Mouse (Mus musculus) adrenal gland, adult (tissue): ENCODE data around the gene 4930519P11Rik.

Source experiments
- DNase-seq, 2 experiments: peaks; one replicate each; pipeline ENCODE4 v3.0.0; 2022 to 2023; ENCODE audit warnings: low spot score in 1 of 2; ENCODE audit not compliant: inconsistent age in 2 of 2

Gene 4930519P11Rik

GRCm38 (mm10) chr2:154613118-154614115 is at the start of gene 4930519P11Rik, which contains the start of gene Zfp341:
TSS of gene 4930519P11Rik (minus strand) at chr2:154613437.
TSS of gene Zfp341 (plus strand) at chr2:154613297.
- peak; percentile 94 to 97 for DNase-seq

- no peak for DNase-seq
These were observed 46.4 kb upstream of the 4930519P11Rik start for GRCm38 (mm10) chr2:154659531-154660074.

GRCm38 (mm10) chr2:154659070-154659469 is 45.8 kb upstream of the 4930519P11Rik start:
- DNase-seq: peak in 1 of 2 experiments; percentile 47

- peak; percentile 55 to 87 for DNase-seq
These were observed 44.4 kb upstream of the 4930519P11Rik start for GRCm38 (mm10) chr2:154657486-154658237.

GRCm38 (mm10) chr2:154656710-154657485 is 43.7 kb upstream of the 4930519P11Rik start:
- peak; percentile 98 to 99 for DNase-seq

GRCm38 (mm10) chr2:154655878-154656414 is 42.7 kb upstream of the 4930519P11Rik start:
- DNase-seq: no peak

GRCm38 (mm10) chr2:154654976-154655375 is 41.7 kb upstream of the 4930519P11Rik start:
- no peak for DNase-seq

- DNase-seq: no peak
These were observed 38.1 kb upstream of the 4930519P11Rik start, which contains the start of gene Chmp4b for GRCm38 (mm10) chr2:154651363-154651762. TSS of gene Chmp4b (plus strand) at chr2:154651705.

- DNase-seq: no peak
These were observed 37.2 kb upstream of the 4930519P11Rik start for GRCm38 (mm10) chr2:154650404-154650803.

- peak; percentile 64 to 89 for DNase-seq
These were observed 34.8 kb upstream of the 4930519P11Rik start for GRCm38 (mm10) chr2:154648086-154648485.

- DNase-seq: peak in 1 of 2 experiments; percentile 71
These were observed 33.4 kb upstream of the 4930519P11Rik start for GRCm38 (mm10) chr2:154646634-154647033.

- DNase-seq: no peak
These were observed 29.6 kb upstream of the 4930519P11Rik start for GRCm38 (mm10) chr2:154642712-154643385.

GRCm38 (mm10) chr2:154642005-154642459 is 28.8 kb upstream of the 4930519P11Rik start:
- DNase-seq: no peak

GRCm38 (mm10) chr2:154641176-154641575 is 27.9 kb upstream of the 4930519P11Rik start:
- DNase-seq: no peak

- DNase-seq: no peak
These were observed 25.9 kb upstream of the 4930519P11Rik start for GRCm38 (mm10) chr2:154639115-154639514.

- no peak for DNase-seq
These were observed 25.3 kb upstream of the 4930519P11Rik start for GRCm38 (mm10) chr2:154638521-154638920.

GRCm38 (mm10) chr2:154635826-154636225 is 22.6 kb upstream of the 4930519P11Rik start:
- DNase-seq: no peak

GRCm38 (mm10) chr2:154633876-154634644 is 20.8 kb upstream of the 4930519P11Rik start:
- no peak for DNase-seq
